Mouse (Mus musculus): Measurements from ENCODE around the gene Gm5798.
"Not testable (repeated sequence)": the region's sequence is repeated elsewhere in the genome, so short reads cannot be mapped to it uniquely, and the experiment has no call there.

- not testable (repeated sequence) for TF ChIP-seq CTCF (IDR thresholded peaks at IDR 0.05; ENCODE audit: borderline replicate concordance, insufficient read depth, low read length); POLR2A (IDR thresholded peaks at IDR 0.05; ENCODE audit: low read depth, low read length)
Measured at GRCm38 (mm10) chr14:41348309-41348708, at the start of gene Gm5798.

All from embryonic fibroblast, embryonic 13.5 days (primary cell).